Mouse (Mus musculus) ZHBTc4 (cell line): ENCODE measurements around the gene Serpina5.
"Not testable (repeated sequence)": the region's sequence is repeated elsewhere in the genome, so short reads cannot be mapped to it uniquely, and the experiment has no call there.

Source experiments
- DNase-seq: peaks from one replicate; pipeline ENCODE4 v3.0.0-alpha.2; 2011; ENCODE audit warnings: low read depth, low spot score

Gene Serpina5

GRCm38 (mm10) chr12:104100768-104101167 is at the start of gene Serpina5:
Serpina5 (plus strand) TSS chr12:104101113.
- no peak for DNase-seq

GRCm38 (mm10) chr12:104053995-104054394 is 46.9 kb upstream of the Serpina5 start:
- peak; percentile 26 for DNase-seq

GRCm38 (mm10) chr12:104055755-104056154 is 45.2 kb upstream of the Serpina5 start:
- DNase-seq, result no peak

GRCm38 (mm10) chr12:104057050-104057449 is 43.9 kb upstream of the Serpina5 start:
- no peak for DNase-seq

GRCm38 (mm10) chr12:104057531-104057930 is 43.4 kb upstream of the Serpina5 start:
- DNase-seq, result no peak

GRCm38 (mm10) chr12:104060126-104060525 is 40.8 kb upstream of the Serpina5 start:
- no peak for DNase-seq

- no peak for DNase-seq
These were observed 39.1 kb upstream of the Serpina5 start for GRCm38 (mm10) chr12:104061862-104062261.

GRCm38 (mm10) chr12:104064532-104064931 is 36.4 kb upstream of the Serpina5 start:
- DNase-seq, result peak; percentile 51

- DNase-seq, result no peak
These were observed 35.9 kb upstream of the Serpina5 start for GRCm38 (mm10) chr12:104064996-104065395.

GRCm38 (mm10) chr12:104066241-104066640 is 34.7 kb upstream of the Serpina5 start:
- peak; percentile 79 for DNase-seq

GRCm38 (mm10) chr12:104067549-104067948 is 33.4 kb upstream of the Serpina5 start:
- DNase-seq, result peak; percentile 39

GRCm38 (mm10) chr12:104069620-104070019 is 31.3 kb upstream of the Serpina5 start:
- DNase-seq, result peak; percentile 75

- no peak for DNase-seq
These were observed 29.2 kb upstream of the Serpina5 start for GRCm38 (mm10) chr12:104071708-104072107.

- no peak for DNase-seq
These were observed 28.6 kb upstream of the Serpina5 start for GRCm38 (mm10) chr12:104072286-104072685.

GRCm38 (mm10) chr12:104090119-104090518 is 10.8 kb upstream of the Serpina5 start:
- no peak for DNase-seq

GRCm38 (mm10) chr12:104091303-104091702 is 9.6 kb upstream of the Serpina5 start:
- DNase-seq, result no peak

GRCm38 (mm10) chr12:104105847-104106246 is 4.9 kb downstream of the Serpina5 start:
- no peak for DNase-seq

- no peak for DNase-seq
These were observed 6.0 kb downstream of the Serpina5 start for GRCm38 (mm10) chr12:104106919-104107318.

GRCm38 (mm10) chr12:104108507-104108906 is 7.6 kb downstream of the Serpina5 start:
- DNase-seq, result no peak

- DNase-seq, result not testable (repeated sequence)
These were observed 11.4 kb downstream of the Serpina5 start, which contains the start of gene Serpina3a for GRCm38 (mm10) chr12:104112333-104112732. Serpina3a (plus strand) TSS chr12:104112724.

- DNase-seq, result no peak
These were observed 14.1 kb downstream of the Serpina5 start for GRCm38 (mm10) chr12:104114921-104115579.

- DNase-seq, result peak; percentile 4
These were observed 22.2 kb downstream of the Serpina5 start for GRCm38 (mm10) chr12:104123097-104123496.

- no peak for DNase-seq
These were observed 23.1 kb downstream of the Serpina5 start for GRCm38 (mm10) chr12:104123996-104124395.
